Mouse (Mus musculus) liver, embryonic 14.5 days (tissue): ENCODE measurements around the gene Chst15.

ENCODE experiments used
- CTCF ChIP-seq: IDR thresholded peaks from 2 replicates; pipeline ENCODE4 v1.5.1; 2016; ENCODE audit warnings: antibody characterized with exemption, low read depth, control low read depth
- EP300 ChIP-seq: IDR thresholded peaks from 2 replicates; pipeline ENCODE4 v1.6.1; 2016; ENCODE audit warnings: antibody characterized with exemption, low read depth

- TF ChIP-seq CTCF (no peak), EP300 (no peak)
Measured at GRCm38 (mm10) chr7:132247091-132247490, 69.9 kb downstream of the Chst15 start.
